ENCODE assay signal across 10 mouse cellular contexts in genomic region chr6:6105586-6105985, GRCm38 (mm10).
"Had no signal": no experiment of that assay in that cellular context is flagged by ENCODE, and none has a peak within 500 bp of the region (broad histone marks: within the 10 kb centered on the region; RNA-seq: fewer than 3 reads in every experiment).

No protein-coding gene starts in this region.

- DNase-seq: kidney, adult 11 months; kidney, adult 8-10 months; kidney, postnatal 10 days; kidney, postnatal 36 days; left cerebral cortex, postnatal 4 days; liver, embryonic 13.5 days; lung, adult 2 months; midbrain, embryonic 14.5 days; thymus, adult 18-20 months; thymus, postnatal 36 days had no signal
